Mouse (Mus musculus) neural tube, embryonic 14.5 days (tissue): ENCODE data around the gene Parvb. TPM values are rescaled to one million over a fixed set of nuclear protein-coding genes. Genes with fewer than 3 reads are reported as not detected.

ENCODE experiments used
- ATAC-seq: fragments of 200-750 bp; cut with Nextera tagmentation; 2 replicates; pipeline ENCODE4 v1.8.0; 2017; ENCODE audit warnings: low read depth, mild to moderate bottlenecking, moderate TSS enrichment, moderate library complexity
- H3K27ac ChIP-seq: fragments of 300-500 bp; sonication (generic); 2 replicates; pipeline ENCODE4 v1.5.1; 2014; ENCODE audit warnings: low read depth, mild to moderate bottlenecking, control low read depth, low read length, moderate library complexity, mixed read lengths
- H3K27me3 ChIP-seq: fragments of 300-500 bp; sonication (generic); 2 replicates; pipeline ENCODE4 v1.6.1; 2014; ENCODE audit warnings: low read length; ENCODE audit not compliant: control insufficient read depth, insufficient read depth
- H3K36me3 ChIP-seq: fragments of 300-500 bp; sonication (generic); 2 replicates; pipeline ENCODE4 v1.6.1; 2014; ENCODE audit warnings: low read length, mixed read lengths; ENCODE audit not compliant: control insufficient read depth, insufficient read depth
- H3K4me1 ChIP-seq: fragments of 300-500 bp; sonication (generic); 2 replicates; pipeline ENCODE4 v1.6.1; 2014; ENCODE audit warnings: low read length; ENCODE audit not compliant: control insufficient read depth, insufficient read depth
- H3K4me2 ChIP-seq: fragments of 300-500 bp; sonication (generic); 2 replicates; pipeline ENCODE4 v1.6.1; 2014; ENCODE audit warnings: mild to moderate bottlenecking, low read depth, low read length, control low read depth
- H3K4me3 ChIP-seq: fragments of 300-500 bp; sonication (generic); 2 replicates; pipeline ENCODE4 v1.5.1; 2014; ENCODE audit warnings: low read depth, low read length, control low read depth, mixed read lengths
- H3K9ac ChIP-seq: fragments of 300-500 bp; sonication (generic); replicated peaks from 2 replicates; pipeline ENCODE4 v1.6.1; 2014; ENCODE audit warnings: low read depth, mild to moderate bottlenecking, control low read depth, low read length, mixed read lengths
- H3K9me3 ChIP-seq: fragments of 300-500 bp; sonication (generic); 2 replicates; pipeline ENCODE4 v1.6.1; 2016; ENCODE audit warnings: low read length; ENCODE audit not compliant: control insufficient read depth
- WGBS: fragments of 180-500 bp; shearing (Covaris S2); extraction: QIAGEN DNeasy Blood & Tissue Kit; methylation state at CpG from one replicate; pipeline ENCODE4 v1.1.7; 2014; 5-methylcytosine and 5-hydroxymethylcytosine counted together
- polyA plus RNA-seq: library from polyadenylated mRNA; unstranded; fragments of >200 nt; fragmentation: Nextera tagmentation; extraction: Ambion mirVana; gene quantifications from 2 replicates; pipeline ENCODE4 v1.2.1, GENCODE M21; 2014

Parvb gene
- polyA plus RNA-seq, 1 experiment from 2014 or later, result 3.3 TPM

DNA sequence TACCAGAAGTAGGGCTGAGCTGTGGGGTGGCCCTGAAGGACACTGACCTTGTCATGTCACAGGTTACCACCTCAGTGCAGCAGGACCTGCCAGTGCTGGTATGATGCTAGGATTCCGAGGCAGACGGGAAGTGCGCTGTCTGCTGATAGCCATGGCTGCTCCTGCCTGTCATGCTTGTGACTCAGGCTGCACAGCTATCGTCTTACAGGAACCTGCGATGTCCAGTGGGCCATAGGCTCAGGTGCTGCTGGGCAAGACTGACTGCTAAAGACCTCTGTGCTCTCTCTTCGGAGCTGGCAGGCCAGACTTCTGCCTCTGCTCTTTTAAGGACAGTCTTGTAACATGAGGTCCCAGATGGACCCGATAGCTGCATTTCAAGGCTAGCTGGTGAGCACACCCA, 17.4 kb upstream of the Parvb start:
- Histone ChIP-seq H3K27me3 (no peaks in the 10 kb centered on the region), H3K4me3 (no peak overlapping the region), H3K36me3 (peaks cover 6% of the 10 kb centered on the region; the same call in 1 of the 2 replicates), H3K4me2 (no peak overlapping the region), H3K27ac (no peak overlapping the region), H3K9ac (no peak overlapping the region), H3K4me1 (peaks cover 14% of the 10 kb centered on the region; the same call in 1 of the 2 replicates), H3K9me3 (no peaks in the 10 kb centered on the region)
- no peak for ATAC-seq
- 91% methylated on average over 7 of the region's 7 CpGs for WGBS

GRCm38 (mm10) chr15:84215273-84215672, 16.6 kb upstream of the Parvb start:
- Histone ChIP-seq H3K4me1 (peaks cover 14% of the 10 kb centered on the region; the same call in 1 of the 2 replicates), H3K27ac (no peak overlapping the region), H3K36me3 (0 out of 2 replicates have a peak, but pooled peaks cover under 1% of the 10 kb centered on the region), H3K9ac (no peak overlapping the region), H3K9me3 (no peaks in the 10 kb centered on the region), H3K4me3 (no peak overlapping the region), H3K27me3 (no peaks in the 10 kb centered on the region), H3K4me2 (no peak overlapping the region)
- 79% methylated on average over 2 of the region's 2 CpGs for WGBS
- no peak for ATAC-seq

GRCm38 (mm10) chr15:84216026-84216425, 15.8 kb upstream of the Parvb start:
- H3K4me2 ChIP-seq, result no peak overlapping the region
- no peak overlapping the region for H3K27ac ChIP-seq
- no peak overlapping the region for H3K9ac ChIP-seq
- no peaks in the 10 kb centered on the region for H3K9me3 ChIP-seq
- no peaks in the 10 kb centered on the region for H3K27me3 ChIP-seq
- H3K4me1 ChIP-seq, result peaks cover 14% of the 10 kb centered on the region; the same call in 1 of the 2 replicates
- no peak for ATAC-seq
- H3K4me3 ChIP-seq, result no peak overlapping the region
- no peaks in the 10 kb centered on the region for H3K36me3 ChIP-seq

- Histone ChIP-seq H3K9ac (no peak overlapping the region), H3K4me1 (peaks cover 14% of the 10 kb centered on the region; the same call in 1 of the 2 replicates), H3K4me3 (no peak overlapping the region), H3K4me2 (no peak overlapping the region), H3K27ac (no peak overlapping the region), H3K27me3 (no peaks in the 10 kb centered on the region), H3K9me3 (no peaks in the 10 kb centered on the region), H3K36me3 (no peaks in the 10 kb centered on the region)
- ATAC-seq, result no peak
- WGBS, result 51% methylated on average over 7 of the region's 7 CpGs
These were observed 15.3 kb upstream of the Parvb start for GRCm38 (mm10) chr15:84216461-84217084.

DNA sequence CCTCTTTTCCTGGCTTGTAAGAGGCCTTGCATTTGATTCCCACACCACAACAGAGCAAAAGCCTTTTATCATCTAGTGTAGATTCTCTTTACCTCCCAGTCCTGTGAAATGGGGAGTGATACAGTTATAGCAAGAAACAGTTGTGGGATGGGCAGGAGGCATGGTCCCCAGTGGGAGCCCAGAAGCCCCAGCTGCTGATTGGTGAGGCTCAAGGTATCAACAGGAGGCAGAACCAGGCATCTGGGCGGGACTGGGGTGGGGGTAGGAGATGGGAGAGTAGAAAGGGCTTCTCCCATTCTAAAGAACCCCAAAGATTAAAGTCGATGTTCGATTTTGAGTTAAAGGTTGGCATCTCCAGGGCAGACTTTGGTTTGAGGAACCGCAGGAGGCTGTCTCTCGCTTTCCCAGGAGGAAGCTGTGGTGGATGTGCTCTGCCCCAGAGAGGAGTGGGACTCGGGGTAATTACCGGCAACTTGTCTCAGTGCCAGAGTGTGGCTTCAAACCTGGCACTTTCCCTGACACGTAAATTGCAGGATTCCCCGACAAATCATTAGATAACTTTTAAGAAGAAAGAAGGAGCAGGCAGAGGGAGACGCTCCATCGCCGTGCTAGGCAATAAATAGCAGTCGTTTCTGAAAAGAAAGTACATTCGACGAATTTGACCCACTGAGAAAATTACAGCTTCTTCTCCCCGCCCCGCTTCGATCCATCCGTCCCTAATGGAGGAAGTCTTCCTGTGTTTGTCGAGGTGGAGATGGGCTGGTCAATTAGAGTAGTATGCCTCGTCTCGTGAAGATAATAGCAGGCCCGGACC, 13.7 kb upstream of the Parvb start:
- H3K27ac ChIP-seq, result no peak overlapping the region
- 0 out of 2 replicates have a peak, but pooled peaks have one; percentile 36 for ATAC-seq
- H3K36me3 ChIP-seq, result no peaks in the 10 kb centered on the region
- no peak overlapping the region for H3K4me2 ChIP-seq
- H3K9me3 ChIP-seq, result no peaks in the 10 kb centered on the region
- H3K4me1 ChIP-seq, result peaks cover 14% of the 10 kb centered on the region; the same call in 1 of the 2 replicates
- WGBS, result 14% methylated on average over 23 of the region's 23 CpGs
- H3K9ac ChIP-seq, result no peak overlapping the region
- H3K27me3 ChIP-seq, result no peaks in the 10 kb centered on the region
- H3K4me3 ChIP-seq, result no peak overlapping the region

DNA sequence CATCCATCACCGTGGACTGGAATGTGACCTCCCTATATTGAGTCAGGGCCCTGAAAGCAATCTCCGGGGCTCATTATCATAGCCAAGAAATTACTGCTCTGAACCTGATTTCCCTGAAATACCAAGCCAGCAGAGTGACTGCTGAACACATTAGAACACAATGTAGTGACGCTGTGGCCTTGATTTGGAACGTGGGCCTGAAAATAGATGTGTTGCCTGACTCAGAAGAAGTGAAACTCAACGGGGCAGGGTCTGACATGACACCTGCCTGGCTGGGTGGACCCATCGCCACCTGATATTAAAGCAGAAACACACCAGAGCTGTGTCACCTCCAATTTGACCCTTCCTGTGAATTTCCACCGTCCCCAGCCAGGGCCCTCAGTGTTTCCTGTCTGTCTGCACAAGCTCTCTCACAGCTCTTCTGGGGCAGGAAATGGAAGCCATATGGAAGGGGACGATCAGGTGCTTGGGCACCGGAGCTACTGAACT, 13.0 kb upstream of the Parvb start:
- H3K4me3 ChIP-seq, result no peak overlapping the region
- no peaks in the 10 kb centered on the region for H3K27me3 ChIP-seq
- no peak for ATAC-seq
- H3K4me2 ChIP-seq, result no peak overlapping the region
- WGBS, result 25% methylated on average over 9 of the region's 9 CpGs
- no peak overlapping the region for H3K9ac ChIP-seq
- H3K27ac ChIP-seq, result 0 out of 2 replicates have a peak overlapping the region, but pooled peaks have one; percentile 22
- H3K9me3 ChIP-seq, result no peaks in the 10 kb centered on the region
- H3K36me3 ChIP-seq, result no peaks in the 10 kb centered on the region
- H3K4me1 ChIP-seq, result peaks cover 17% of the 10 kb centered on the region; the same call in 1 of the 2 replicates

- 65% methylated on average over 5 of the region's 5 CpGs for WGBS
- H3K4me3 ChIP-seq, result no peak overlapping the region
- no peak overlapping the region for H3K9ac ChIP-seq
- ATAC-seq, result no peak
- H3K4me1 ChIP-seq, result peaks cover 31% of the 10 kb centered on the region; the same call in 1 of the 2 replicates
- no peaks in the 10 kb centered on the region for H3K36me3 ChIP-seq
- no peaks in the 10 kb centered on the region for H3K9me3 ChIP-seq
- no peak overlapping the region for H3K4me2 ChIP-seq
- no peak overlapping the region for H3K27ac ChIP-seq
- H3K27me3 ChIP-seq, result no peaks in the 10 kb centered on the region
These were observed 10.3 kb upstream of the Parvb start for GRCm38 (mm10) chr15:84221539-84221938.

GRCm38 (mm10) chr15:84223423-84223822, 8.4 kb upstream of the Parvb start:
- Histone ChIP-seq H3K9ac (no peak overlapping the region), H3K27me3 (no peaks in the 10 kb centered on the region), H3K36me3 (no peaks in the 10 kb centered on the region), H3K4me3 (no peak overlapping the region), H3K27ac (no peak overlapping the region), H3K9me3 (no peaks in the 10 kb centered on the region), H3K4me1 (peaks cover 33% of the 10 kb centered on the region), H3K4me2 (no peak overlapping the region)
- no peak for ATAC-seq
- 24% methylated on average over 6 of the region's 6 CpGs for WGBS

DNA sequence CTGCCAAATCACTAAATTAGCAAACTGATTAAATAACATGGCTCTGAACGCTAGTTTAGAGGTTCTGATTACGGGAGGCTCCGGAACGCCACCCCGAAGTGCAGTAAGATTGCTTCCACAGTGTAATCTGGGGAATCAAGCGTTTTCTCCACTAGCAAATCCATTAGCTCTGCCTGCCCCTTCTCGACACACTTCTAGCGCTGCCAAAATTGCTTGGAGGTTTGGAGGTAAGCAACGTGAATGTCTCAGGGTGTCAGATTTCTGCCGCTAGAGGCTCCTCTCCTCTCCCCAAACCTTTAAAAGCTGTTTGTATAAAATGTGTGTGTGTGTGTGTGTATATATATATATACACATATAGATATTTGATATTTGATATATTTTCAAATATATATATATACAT, 7.1 kb upstream of the Parvb start:
- peaks cover 26% of the 10 kb centered on the region for H3K4me1 ChIP-seq

More for the DNA sequence above, 7.1 kb upstream of the Parvb start:
- Histone ChIP-seq H3K27ac (0 out of 2 replicates have a peak overlapping the region, but pooled peaks have one; percentile 28), H3K9ac (no peak overlapping the region), H3K4me2 (no peak overlapping the region), H3K36me3 (no peaks in the 10 kb centered on the region), H3K27me3 (no peaks in the 10 kb centered on the region), H3K9me3 (no peaks in the 10 kb centered on the region), H3K4me3 (no peak overlapping the region)
- no peak for ATAC-seq
- 34% methylated on average over 10 of the region's 10 CpGs for WGBS
